Mouse (Mus musculus) ES-Bruce4 (cell line): Measurements from ENCODE around the gene Capza2.

Source experiments
- CTCF ChIP-seq: IDR thresholded peaks from one replicate; pipeline ENCODE4 v1.8.1; 2011; ENCODE audit warnings: low read depth, low read length
- EP300 ChIP-seq: IDR thresholded peaks from 2 replicates; pipeline ENCODE4 v1.6.1; 2011; ENCODE audit warnings: low read depth, low read length; ENCODE audit not compliant: insufficient read depth
- POLR2A ChIP-seq: IDR thresholded peaks from one replicate; pipeline ENCODE4 v1.8.1; 2011; ENCODE audit warnings: low read length; ENCODE audit not compliant: insufficient read depth

GRCm38 (mm10) chr6:17681810-17682209 lies 45.8 kb downstream of the Capza2 start:
- TF ChIP-seq CTCF (no peak), EP300 (no peak), POLR2A (no peak)
